Mouse (Mus musculus) kidney, postnatal 0 days (tissue): Measurements from ENCODE around the gene Kcnip4. TPM values are rescaled to one million over a fixed set of nuclear protein-coding genes. Genes with fewer than 3 reads are reported as not detected.
A peak's percentile ranks its signal among the peaks of the same experiment; 100 is the strongest.

Experiments
- ATAC-seq: fragments of 200-750 bp; cut with Nextera tagmentation; replicated peaks from 2 replicates; pipeline ENCODE4 v1.8.0; 2017; ENCODE audit warnings: low read depth, moderate number of reproducible peaks, moderate TSS enrichment, moderate library complexity; ENCODE audit not compliant: low FRiP score
- DNase-seq: peaks from one replicate; pipeline ENCODE4 v3.0.0-alpha.2; 2016; ENCODE audit warnings: low spot score
- H3K27ac ChIP-seq: fragments of 300-500 bp; sonication (generic); 2 replicates; pipeline ENCODE4 v1.5.1; 2014; ENCODE audit warnings: mild to moderate bottlenecking
- H3K27me3 ChIP-seq: fragments of 300-500 bp; sonication (generic); 2 replicates; pipeline ENCODE4 v1.6.1; 2014; ENCODE audit warnings: low read length, mixed read lengths; ENCODE audit not compliant: insufficient read depth
- H3K36me3 ChIP-seq: fragments of 300-500 bp; sonication (generic); 2 replicates; pipeline ENCODE4 v1.6.1; 2014; ENCODE audit warnings: low read length, mixed read lengths; ENCODE audit not compliant: insufficient read depth
- H3K4me1 ChIP-seq: fragments of 300-500 bp; sonication (generic); replicated peaks from 2 replicates; pipeline ENCODE4 v1.6.1; 2014; ENCODE audit warnings: antibody characterized with exemption, low read length, mixed read lengths; ENCODE audit not compliant: insufficient read depth
- H3K4me2 ChIP-seq: fragments of 300-500 bp; sonication (generic); 2 replicates; pipeline ENCODE4 v1.6.1; 2014; ENCODE audit warnings: mild to moderate bottlenecking, low read length, moderate library complexity, mixed read lengths
- H3K4me3 ChIP-seq: fragments of 300-500 bp; sonication (generic); replicated peaks from 2 replicates; pipeline ENCODE4 v1.5.1; 2014; ENCODE audit warnings: low read depth, low read length
- H3K9ac ChIP-seq: fragments of 300-500 bp; sonication (generic); 2 replicates; pipeline ENCODE4 v1.6.1; 2014; ENCODE audit warnings: low read depth, low read length
- H3K9me3 ChIP-seq: fragments of 300-500 bp; sonication (generic); replicated peaks from 2 replicates; pipeline ENCODE4 v1.6.1; 2016; ENCODE audit warnings: low read length, inconsistent platforms, mixed read lengths
- CTCF ChIP-seq: IDR thresholded peaks from 2 replicates; pipeline ENCODE4 v1.5.1; 2016; ENCODE audit warnings: antibody characterized with exemption, low read depth, mild to moderate bottlenecking, moderate library complexity
- WGBS: fragments of 180-500 bp; shearing (Covaris S2); extraction: QIAGEN DNeasy Blood & Tissue Kit; methylation state at CpG from one replicate; pipeline ENCODE4 v1.1.7; 2014; 5-methylcytosine and 5-hydroxymethylcytosine counted together
- polyA plus RNA-seq: library from polyadenylated mRNA; unstranded; fragments of >200 nt; fragmentation: Nextera tagmentation; extraction: Ambion mirVana; gene quantifications from 2 replicates; pipeline ENCODE4 v1.2.1, GENCODE M21; 2015

Gene Kcnip4
- polyA plus RNA-seq, 1 experiment from 2014 or later = 1.2 TPM

DNA sequence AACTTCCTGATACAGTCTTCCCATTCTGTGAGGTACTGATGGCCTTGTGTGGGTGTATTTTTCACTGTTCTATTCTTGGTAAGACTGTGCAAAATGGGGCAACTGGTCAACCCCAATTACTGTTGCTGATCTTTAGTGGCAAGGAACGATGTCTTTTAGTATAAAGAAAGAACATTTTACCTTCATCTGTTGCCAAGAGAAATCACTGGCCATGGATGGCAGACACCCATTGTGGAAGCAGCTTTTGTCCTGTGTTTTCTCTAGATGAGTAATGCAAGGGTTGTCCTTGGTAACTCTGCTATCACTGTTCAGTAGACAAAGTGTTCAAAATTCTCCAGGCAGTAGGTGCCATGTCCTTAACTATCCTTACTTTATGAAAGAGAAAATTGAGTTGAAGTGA is 729.2 kb downstream of the Kcnip4 start:
- H3K9ac ChIP-seq = no peak overlapping the region
- no peaks in the 10 kb centered on the region for H3K27me3 ChIP-seq
- H3K4me3 ChIP-seq = no peak overlapping the region
- WGBS = 81% methylated on average over 1 of the region's 1 CpGs
- H3K4me1 ChIP-seq = no peaks in the 10 kb centered on the region
- ATAC-seq (no peak), DNase-seq (no peak)
- H3K9me3 ChIP-seq = no peaks in the 10 kb centered on the region
- H3K27ac ChIP-seq = no peak overlapping the region
- TF ChIP-seq CTCF = no peak
- H3K36me3 ChIP-seq = no peaks in the 10 kb centered on the region
- no peak overlapping the region for H3K4me2 ChIP-seq

DNA sequence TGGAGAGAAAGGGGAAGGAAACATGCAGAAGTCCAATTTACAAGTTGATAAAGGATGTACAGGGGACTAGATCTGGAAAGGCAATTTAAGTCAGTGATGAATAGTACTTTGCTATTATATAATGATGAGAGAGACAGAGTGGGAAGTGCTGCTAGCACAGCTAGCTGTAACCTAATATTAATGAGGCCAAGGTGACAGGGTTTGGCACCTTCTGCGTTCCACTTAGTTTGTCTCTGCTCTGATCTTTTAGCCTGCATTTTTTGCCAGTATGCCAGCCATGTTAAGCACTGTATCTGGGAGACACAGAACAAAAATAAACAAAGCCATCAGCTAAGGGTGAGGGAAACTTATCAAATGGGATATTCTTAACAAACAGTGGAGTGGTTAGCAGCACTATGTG is 745.3 kb downstream of the Kcnip4 start:
- no peak overlapping the region for H3K4me2 ChIP-seq
- 20% methylated on average over 1 of the region's 1 CpGs for WGBS

GRCm38 (mm10) chr5:48748613-48749012 is 776.1 kb downstream of the Kcnip4 start:
- no peak for TF ChIP-seq CTCF
- H3K9ac ChIP-seq = no peak overlapping the region
- H3K36me3 ChIP-seq = no peaks in the 10 kb centered on the region
- no peak overlapping the region for H3K4me3 ChIP-seq
- ATAC-seq (no peak), DNase-seq (no peak)
- H3K4me1 ChIP-seq = no peaks in the 10 kb centered on the region
- H3K27ac ChIP-seq = no peak overlapping the region
- H3K27me3 ChIP-seq = no peaks in the 10 kb centered on the region
- no peaks in the 10 kb centered on the region for H3K9me3 ChIP-seq
- no peak overlapping the region for H3K4me2 ChIP-seq

More for the DNA sequence above, 745.3 kb downstream of the Kcnip4 start:
- ATAC-seq (no peak), DNase-seq (no peak)
- Histone ChIP-seq H3K9ac (no peak overlapping the region), H3K27me3 (no peaks in the 10 kb centered on the region), H3K9me3 (no peaks in the 10 kb centered on the region), H3K36me3 (no peaks in the 10 kb centered on the region), H3K4me1 (no peaks in the 10 kb centered on the region), H3K27ac (no peak overlapping the region), H3K4me3 (no peak overlapping the region)
- TF ChIP-seq CTCF = no peak

DNA sequence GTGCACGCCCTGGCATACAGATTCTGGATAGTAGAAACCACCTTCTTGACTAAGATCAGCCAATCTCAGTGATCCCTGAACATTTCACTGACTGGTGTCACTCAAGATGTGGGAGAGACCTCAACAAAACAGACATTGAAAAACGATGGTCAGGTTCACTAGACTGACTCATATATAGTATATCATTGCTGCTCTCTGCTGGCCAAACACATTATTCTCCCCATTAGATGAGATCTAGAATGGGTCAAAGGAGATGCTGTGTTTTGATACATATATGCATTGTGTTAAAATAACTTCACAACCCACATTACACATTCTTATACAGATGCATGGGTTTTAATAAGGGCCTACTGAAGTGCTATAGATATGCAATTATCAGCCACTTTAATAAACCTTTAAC is 787.1 kb downstream of the Kcnip4 start:
- ATAC-seq (no peak), DNase-seq (peak; percentile 13)
- no peak overlapping the region for H3K4me2 ChIP-seq
- no peaks in the 10 kb centered on the region for H3K36me3 ChIP-seq
- no peaks in the 10 kb centered on the region for H3K27me3 ChIP-seq
- no peak overlapping the region for H3K27ac ChIP-seq
- WGBS = 55% methylated on average over 2 of the region's 2 CpGs
- H3K4me3 ChIP-seq = no peak overlapping the region
- TF ChIP-seq CTCF = peak; percentile 55; the same call in 1 of the 2 replicates
- no peaks in the 10 kb centered on the region for H3K9me3 ChIP-seq
- H3K9ac ChIP-seq = no peak overlapping the region
- H3K4me1 ChIP-seq = no peaks in the 10 kb centered on the region

DNA sequence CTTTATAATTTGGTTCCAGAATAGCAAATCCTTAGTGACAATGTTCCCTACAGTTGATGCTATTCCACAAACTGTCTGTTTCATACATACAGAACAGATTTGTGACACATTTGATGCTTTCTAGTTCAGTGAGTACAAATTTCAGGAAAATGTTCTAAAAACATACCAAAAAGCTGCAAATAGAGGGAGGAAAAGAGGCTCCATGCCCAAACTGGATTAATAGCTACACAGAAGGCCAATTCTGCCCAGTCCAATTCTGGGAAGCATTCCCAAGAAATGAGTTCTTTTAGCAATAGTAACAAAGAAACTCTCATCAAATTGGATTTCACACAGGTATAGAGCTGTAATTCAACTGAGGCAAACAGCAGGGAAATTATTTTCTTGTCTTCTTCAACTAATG is 806.5 kb downstream of the Kcnip4 start:
- no peak for ATAC-seq

DNA sequence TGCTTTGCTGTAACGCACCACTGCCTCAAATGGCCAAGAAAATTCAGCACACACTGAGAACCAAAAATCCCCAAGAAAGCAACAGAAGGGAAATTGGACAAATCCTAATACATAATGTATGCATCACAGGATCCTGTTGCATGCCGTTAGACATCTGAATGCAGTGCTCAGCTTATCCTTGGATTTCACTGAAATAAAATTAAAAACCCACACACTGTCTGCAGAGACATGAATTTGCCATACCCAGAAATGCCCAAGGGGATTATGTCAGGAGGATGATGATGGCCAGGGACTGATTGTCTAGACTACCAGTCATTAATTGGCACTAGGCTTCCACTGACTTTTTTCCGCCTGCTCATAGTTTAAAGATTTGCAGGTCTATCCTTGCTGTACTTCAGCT is 818.7 kb downstream of the Kcnip4 start:
- DNase-seq = no peak
- no peak overlapping the region for H3K4me2 ChIP-seq
- ATAC-seq = no peak
- H3K27me3 ChIP-seq = no peaks in the 10 kb centered on the region
- no peak overlapping the region for H3K9ac ChIP-seq
- no peak overlapping the region for H3K4me3 ChIP-seq
- TF ChIP-seq CTCF = no peak
- H3K36me3 ChIP-seq = no peaks in the 10 kb centered on the region
- H3K9me3 ChIP-seq = no peaks in the 10 kb centered on the region
- H3K27ac ChIP-seq = no peak overlapping the region
- WGBS = 81% methylated on average over 3 of the region's 3 CpGs
- H3K4me1 ChIP-seq = no peaks in the 10 kb centered on the region

More for the DNA sequence above, 806.5 kb downstream of the Kcnip4 start:
- Histone ChIP-seq H3K4me2 (no peak overlapping the region), H3K4me1 (no peaks in the 10 kb centered on the region), H3K9ac (no peak overlapping the region), H3K9me3 (no peaks in the 10 kb centered on the region), H3K36me3 (no peaks in the 10 kb centered on the region), H3K27me3 (no peaks in the 10 kb centered on the region), H3K4me3 (no peak overlapping the region), H3K27ac (no peak overlapping the region)
- TF ChIP-seq CTCF = no peak
- no peak for DNase-seq

DNA sequence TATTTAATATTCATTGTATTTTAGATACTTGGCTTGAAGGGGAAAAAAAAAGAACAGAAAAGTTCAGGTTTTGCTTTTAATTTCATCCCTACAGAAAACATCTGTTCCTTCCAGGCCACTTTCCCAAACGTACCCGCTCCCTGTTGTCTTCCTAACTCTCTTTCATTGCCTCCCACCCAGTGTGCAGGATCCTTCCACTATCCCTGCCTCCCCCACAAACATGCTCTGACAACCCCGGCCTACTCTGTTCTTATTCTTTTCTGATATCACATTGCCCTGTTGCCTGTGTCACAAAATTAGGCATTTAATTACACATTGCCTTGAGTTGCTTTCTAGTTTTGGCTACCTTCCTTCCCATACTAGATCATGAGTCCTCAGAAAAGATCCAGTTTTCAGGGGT is 837.6 kb downstream of the Kcnip4 start:
- Histone ChIP-seq H3K36me3 (no peaks in the 10 kb centered on the region), H3K4me2 (no peak overlapping the region), H3K9me3 (no peaks in the 10 kb centered on the region), H3K27me3 (no peaks in the 10 kb centered on the region), H3K27ac (no peak overlapping the region), H3K4me1 (no peaks in the 10 kb centered on the region), H3K9ac (no peak overlapping the region), H3K4me3 (no peak overlapping the region)
- peak; percentile 10 for DNase-seq
- TF ChIP-seq CTCF = no peak
- no peak for ATAC-seq
- WGBS = 51% methylated on average over 3 of the region's 3 CpGs
